Mouse (Mus musculus): ENCODE results near the gene Ctps. TPM values are rescaled to one million over a fixed set of nuclear protein-coding genes. Genes with fewer than 3 reads are reported as not detected.

Gene Ctps
- polyA plus RNA-seq (2016; fragmentation: Nextera tagmentation; extraction: Ambion mirVana): 110 and 112 TPM in 2 replicates

DNA sequence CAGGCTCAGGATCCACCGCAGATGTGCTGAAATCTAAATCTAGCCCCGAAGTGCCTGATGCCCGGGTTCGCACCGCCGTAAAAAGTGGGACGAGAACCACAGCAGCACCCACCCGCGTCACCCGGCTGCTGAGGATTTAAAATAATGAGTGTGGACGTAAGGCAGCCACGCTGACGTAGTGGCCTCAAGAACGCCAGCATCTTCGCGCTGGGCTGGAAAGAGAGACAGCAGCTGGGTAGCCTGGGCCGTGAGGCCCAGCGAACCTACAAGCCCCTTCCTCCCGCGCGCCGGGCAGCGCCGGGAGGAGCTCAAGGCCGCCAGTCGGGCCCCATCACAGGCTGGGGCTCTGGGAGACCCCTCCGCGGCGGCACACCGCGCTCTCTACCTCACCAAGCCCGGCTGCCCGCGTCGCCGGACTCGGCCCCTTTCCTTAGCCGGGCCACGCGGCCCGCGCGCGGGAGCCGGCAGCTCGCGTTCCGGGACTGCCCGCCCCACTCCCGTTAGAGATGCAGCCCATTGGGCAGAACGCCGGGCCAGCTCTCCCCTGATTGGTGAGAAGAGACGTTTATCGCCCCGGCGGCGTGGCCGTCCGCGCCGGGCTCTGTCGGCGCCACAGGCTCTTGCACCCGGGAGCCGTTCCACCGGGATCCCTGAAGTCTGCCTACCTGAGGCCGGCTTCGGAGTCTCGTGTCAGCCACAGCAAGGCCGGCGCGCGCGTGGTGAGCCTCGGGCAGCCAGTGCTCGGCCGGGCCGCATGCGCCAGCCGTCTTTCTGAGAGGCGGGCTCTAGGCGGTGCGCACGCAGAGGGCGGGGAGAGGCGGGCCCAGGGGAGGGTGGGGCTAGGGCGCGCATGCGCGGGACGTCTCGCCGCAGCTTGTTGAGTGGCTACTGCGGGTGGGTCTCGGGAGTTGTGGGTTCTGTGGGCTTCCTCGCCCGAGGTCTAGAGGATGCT is at the start of gene Ctps:
Gene Ctps (minus strand): TSS at position 791 of the 952 bp plus-strand sequence.
- peaks cover 11% of the 10 kb centered on the region for H3K36me3 ChIP-seq
- peak within 1 kb of the TSS; percentile 91 for H3K27ac ChIP-seq
- no peaks in the 10 kb centered on the region for H3K9me3 ChIP-seq
- peaks cover 29% of the 10 kb centered on the region for H3K4me1 ChIP-seq (replicated peaks)
- H3K9ac ChIP-seq (replicated peaks): peak within 1 kb of the TSS; percentile 84
- under 1% methylated on average over 96 of the region's 97 CpGs for WGBS
- no peaks in the 10 kb centered on the region for H3K27me3 ChIP-seq
- ATAC-seq (ENCODE audit: insufficient number of reproducible peaks, insufficient read depth, low FRiP score, low TSS enrichment, low read depth): peak; percentile 95
- H3K4me2 ChIP-seq: peak within 1 kb of the TSS; percentile 74
- H3K4me3 ChIP-seq (replicated peaks): peak within 1 kb of the TSS; percentile 74

DNA sequence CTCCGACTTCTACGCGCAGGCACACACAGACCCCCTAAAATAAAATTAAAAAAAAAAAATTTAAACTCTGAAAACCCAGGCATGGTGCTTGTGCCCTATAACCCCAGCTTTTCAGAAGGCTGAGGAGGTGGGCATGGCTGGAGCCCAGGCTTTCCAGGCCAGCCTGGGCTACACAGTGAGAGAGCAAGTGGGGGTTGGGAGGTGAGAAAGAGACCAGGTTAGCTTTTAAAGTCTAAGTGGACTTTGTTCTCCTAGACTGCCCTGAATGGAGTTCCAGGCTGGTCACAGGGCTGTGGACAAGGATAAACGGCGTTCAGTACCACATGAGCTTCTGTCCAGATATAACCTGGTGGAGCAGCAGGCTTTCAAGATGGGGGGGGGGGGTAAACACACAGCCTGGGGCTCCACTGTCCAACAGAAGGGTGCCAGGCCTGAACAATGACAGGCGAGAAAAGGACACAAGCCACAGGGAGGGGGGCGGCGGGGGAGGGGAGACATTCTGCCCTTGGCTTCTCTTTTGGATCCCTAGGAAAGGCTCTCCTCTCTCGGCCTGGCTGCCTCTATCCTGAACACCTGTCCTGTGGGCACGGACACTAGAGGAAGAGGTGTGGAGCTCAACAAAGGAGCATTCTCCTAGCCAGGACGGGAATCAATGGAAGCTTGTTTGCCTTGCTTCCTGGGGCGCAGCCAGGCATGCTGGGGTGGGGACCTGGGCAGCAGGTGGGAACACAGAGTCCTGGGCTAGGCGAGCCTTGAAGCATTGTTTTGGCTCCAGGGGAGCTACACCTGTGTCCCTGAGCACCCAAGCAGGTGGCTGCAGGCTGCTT is 46.3 kb upstream of the Ctps start:
- Histone ChIP-seq H3K9ac (replicated peaks) (no peak overlapping the region), H3K9me3 (no peaks in the 10 kb centered on the region), H3K4me2 (no peak overlapping the region), H3K36me3 (no peaks in the 10 kb centered on the region), H3K27ac (no peak overlapping the region), H3K4me1 (replicated peaks) (peaks cover 12% of the 10 kb centered on the region; the same call in 1 of the 2 replicates), H3K27me3 (no peaks in the 10 kb centered on the region), H3K4me3 (replicated peaks) (no peak overlapping the region)
- WGBS: 68% methylated on average over 13 of the region's 13 CpGs
- ATAC-seq (ENCODE audit: insufficient number of reproducible peaks, insufficient read depth, low FRiP score, low TSS enrichment, low read depth): no peak

DNA sequence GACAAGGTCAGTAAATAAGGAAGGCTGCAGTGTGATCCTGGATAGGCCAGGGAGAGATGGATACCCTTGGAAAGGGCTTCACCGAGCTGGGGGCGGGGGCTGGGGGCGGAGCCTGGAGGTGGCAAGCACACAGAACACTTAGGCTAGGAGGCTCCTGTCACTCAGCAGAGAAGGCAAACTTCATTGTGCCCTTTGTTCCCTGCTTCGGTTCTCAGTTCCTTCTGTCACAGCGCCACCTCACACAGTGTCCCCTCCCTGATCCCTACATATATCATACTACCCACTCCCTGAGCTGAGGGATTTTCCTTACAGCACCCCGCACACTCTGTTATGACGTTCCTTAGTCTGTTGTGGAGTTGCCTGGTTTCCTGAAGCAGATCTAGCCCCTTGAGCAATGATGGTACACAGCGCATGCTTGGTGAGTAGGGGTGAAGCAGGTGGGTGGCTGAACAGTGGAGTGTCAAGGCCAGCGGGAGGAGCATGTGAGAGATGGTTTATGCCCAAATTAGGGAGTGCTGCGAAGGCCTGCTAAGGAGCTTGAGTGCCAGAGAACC is 45.5 kb upstream of the Ctps start:
- H3K4me3 ChIP-seq (replicated peaks): no peak overlapping the region
- no peak overlapping the region for H3K27ac ChIP-seq
- H3K27me3 ChIP-seq: no peaks in the 10 kb centered on the region
- no peaks in the 10 kb centered on the region for H3K36me3 ChIP-seq
- no peak overlapping the region for H3K4me2 ChIP-seq
- H3K9me3 ChIP-seq: no peaks in the 10 kb centered on the region
- H3K9ac ChIP-seq (replicated peaks): no peak overlapping the region
- WGBS: 36% methylated on average over 10 of the region's 10 CpGs
- peaks cover 12% of the 10 kb centered on the region; the same call in 1 of the 2 replicates for H3K4me1 ChIP-seq (replicated peaks)
- ATAC-seq (ENCODE audit: insufficient number of reproducible peaks, insufficient read depth, low FRiP score, low TSS enrichment, low read depth): peak; percentile 38; the same call in 1 of the 2 replicates

- no peak for ATAC-seq (ENCODE audit: insufficient number of reproducible peaks, insufficient read depth, low FRiP score, low TSS enrichment, low read depth)
- 81% methylated on average over 9 of the region's 9 CpGs for WGBS
- peaks cover 12% of the 10 kb centered on the region; the same call in 1 of the 2 replicates for H3K4me1 ChIP-seq (replicated peaks)
Observed at GRCm38 (mm10) chr4:120614644-120615043, 44.6 kb upstream of the Ctps start.

DNA sequence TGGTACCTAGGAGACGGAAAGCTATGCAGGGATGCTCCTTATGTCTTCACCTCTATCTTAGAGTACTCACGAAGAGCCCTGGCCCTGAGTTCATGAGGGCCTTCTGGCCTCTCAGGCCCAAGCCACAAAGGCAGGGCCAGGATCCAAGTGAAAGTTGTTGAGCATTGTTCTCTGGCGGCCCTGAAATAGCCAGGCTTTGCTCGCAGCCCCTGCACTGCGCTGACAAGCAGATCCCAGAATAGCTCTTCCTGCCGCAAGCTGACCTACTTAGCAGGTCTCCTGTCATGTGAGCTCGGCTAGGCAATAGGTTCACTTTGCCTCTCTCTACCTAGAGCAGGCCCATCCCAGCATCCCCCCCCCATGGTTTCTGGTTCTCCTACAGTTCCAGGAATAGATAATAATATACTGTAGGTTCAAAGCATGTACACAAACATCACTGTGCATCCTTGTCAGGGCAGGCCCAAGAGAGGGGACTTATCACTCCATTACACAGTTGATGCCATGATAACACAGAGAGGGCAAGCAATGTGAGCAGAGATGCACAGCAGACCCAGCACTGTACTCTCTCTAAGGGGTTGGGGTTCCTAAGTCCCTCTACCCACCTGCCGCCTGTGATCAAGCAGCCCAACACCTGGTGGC is 43.7 kb upstream of the Ctps start:
- no peak overlapping the region for H3K27ac ChIP-seq
- no peaks in the 10 kb centered on the region for H3K9me3 ChIP-seq
- peaks cover 12% of the 10 kb centered on the region; the same call in 1 of the 2 replicates for H3K4me1 ChIP-seq (replicated peaks)
- no peak overlapping the region for H3K4me2 ChIP-seq
- 78% methylated on average over 8 of the region's 8 CpGs for WGBS
- H3K9ac ChIP-seq (replicated peaks): no peak overlapping the region
- H3K4me3 ChIP-seq (replicated peaks): no peak overlapping the region
- H3K36me3 ChIP-seq: no peaks in the 10 kb centered on the region
- no peak for ATAC-seq (ENCODE audit: insufficient number of reproducible peaks, insufficient read depth, low FRiP score, low TSS enrichment, low read depth)
- no peaks in the 10 kb centered on the region for H3K27me3 ChIP-seq

More at GRCm38 (mm10) chr4:120614644-120615043, 44.6 kb upstream of the Ctps start:
- no peak overlapping the region for H3K4me2 ChIP-seq
- no peak overlapping the region for H3K4me3 ChIP-seq (replicated peaks)
- no peak overlapping the region for H3K27ac ChIP-seq
- no peaks in the 10 kb centered on the region for H3K9me3 ChIP-seq
- H3K27me3 ChIP-seq: no peaks in the 10 kb centered on the region
- no peaks in the 10 kb centered on the region for H3K36me3 ChIP-seq
- no peak overlapping the region for H3K9ac ChIP-seq (replicated peaks)

DNA sequence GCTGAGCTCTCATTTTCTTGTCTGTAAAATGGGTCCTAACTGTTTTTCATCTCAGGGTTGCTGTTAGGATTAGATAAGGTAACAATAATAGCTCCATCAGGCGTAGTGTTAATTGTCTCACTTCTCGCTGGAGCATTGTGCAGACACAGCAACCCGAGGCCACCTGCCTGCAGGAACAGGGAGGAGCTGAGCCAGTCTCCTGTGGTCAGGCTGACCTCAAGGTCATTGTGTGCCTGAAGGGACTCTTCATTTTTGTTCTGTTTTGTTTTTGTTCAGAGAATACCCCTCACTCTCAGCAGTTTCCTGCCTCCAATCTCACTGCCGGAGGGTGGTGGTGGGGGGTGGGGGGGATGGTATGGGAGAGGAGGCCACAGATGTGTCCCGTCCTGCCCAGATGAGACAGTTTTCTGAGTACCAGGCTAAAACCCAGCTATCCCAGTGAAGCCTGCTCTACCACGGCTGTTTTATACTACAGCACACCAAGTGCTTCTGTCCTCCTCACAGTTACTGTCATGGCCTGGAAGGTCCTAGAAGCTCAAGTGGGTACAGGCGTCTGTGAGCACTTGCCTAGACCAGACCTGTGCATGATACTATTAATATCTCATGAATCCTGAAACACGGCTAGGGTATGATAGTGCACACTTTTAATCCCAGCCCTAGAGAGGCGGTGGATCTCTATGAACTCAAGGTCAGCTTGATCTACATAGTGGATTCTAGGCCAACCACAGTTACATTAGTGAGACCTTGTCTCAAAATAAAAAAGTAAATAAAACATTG is 42.4 kb upstream of the Ctps start:
- no peak overlapping the region for H3K4me2 ChIP-seq
- ATAC-seq (ENCODE audit: insufficient number of reproducible peaks, insufficient read depth, low FRiP score, low TSS enrichment, low read depth): no peak
- WGBS: 33% methylated on average over 9 of the region's 9 CpGs
- H3K9me3 ChIP-seq: no peaks in the 10 kb centered on the region; the same call in 1 of the 2 replicates
- no peak overlapping the region for H3K27ac ChIP-seq
- no peaks in the 10 kb centered on the region for H3K27me3 ChIP-seq
- peaks cover 12% of the 10 kb centered on the region; the same call in 1 of the 2 replicates for H3K4me1 ChIP-seq (replicated peaks)
- H3K9ac ChIP-seq (replicated peaks): no peak overlapping the region
- H3K4me3 ChIP-seq (replicated peaks): no peak overlapping the region
- H3K36me3 ChIP-seq: no peaks in the 10 kb centered on the region

- 0 out of 2 replicates have a peak, but pooled peaks cover 7% of the 10 kb centered on the region for H3K4me1 ChIP-seq (replicated peaks)
- no peak overlapping the region for H3K4me3 ChIP-seq (replicated peaks)
- H3K9me3 ChIP-seq: no peaks in the 10 kb centered on the region; the same call in 1 of the 2 replicates
- no peaks in the 10 kb centered on the region for H3K27me3 ChIP-seq
- no peak for ATAC-seq (ENCODE audit: insufficient number of reproducible peaks, insufficient read depth, low FRiP score, low TSS enrichment, low read depth)
- H3K27ac ChIP-seq: no peak overlapping the region
- H3K9ac ChIP-seq (replicated peaks): no peak overlapping the region
- no peaks in the 10 kb centered on the region for H3K36me3 ChIP-seq
- no peak overlapping the region for H3K4me2 ChIP-seq
- WGBS: 92% methylated on average over 3 of the region's 3 CpGs
Observed at GRCm38 (mm10) chr4:120611005-120611404, 40.9 kb upstream of the Ctps start.

- H3K4me3 ChIP-seq (replicated peaks): no peak overlapping the region
- no peak overlapping the region for H3K4me2 ChIP-seq
- H3K27me3 ChIP-seq: no peaks in the 10 kb centered on the region
- no peaks in the 10 kb centered on the region; the same call in 1 of the 2 replicates for H3K9me3 ChIP-seq
- ATAC-seq (ENCODE audit: insufficient number of reproducible peaks, insufficient read depth, low FRiP score, low TSS enrichment, low read depth): no peak
- H3K27ac ChIP-seq: no peak overlapping the region
- H3K9ac ChIP-seq (replicated peaks): no peak overlapping the region
- H3K36me3 ChIP-seq: no peaks in the 10 kb centered on the region
- 53% methylated on average over 3 of the region's 3 CpGs for WGBS
- 0 out of 2 replicates have a peak, but pooled peaks cover 8% of the 10 kb centered on the region for H3K4me1 ChIP-seq (replicated peaks)
Observed at GRCm38 (mm10) chr4:120606941-120607340, 36.9 kb upstream of the Ctps start.

GRCm38 (mm10) chr4:120602669-120603068 is 32.6 kb upstream of the Ctps start:
- Histone ChIP-seq H3K36me3 (no peaks in the 10 kb centered on the region), H3K9ac (replicated peaks) (no peak overlapping the region), H3K27ac (no peak overlapping the region), H3K4me3 (replicated peaks) (no peak overlapping the region), H3K27me3 (no peaks in the 10 kb centered on the region), H3K9me3 (no peaks in the 10 kb centered on the region), H3K4me2 (no peak overlapping the region), H3K4me1 (replicated peaks) (peaks cover 8% of the 10 kb centered on the region; the same call in 1 of the 2 replicates)
- ATAC-seq (ENCODE audit: insufficient number of reproducible peaks, insufficient read depth, low FRiP score, low TSS enrichment, low read depth): no peak
- WGBS: 75% methylated on average over 3 of the region's 3 CpGs

GRCm38 (mm10) chr4:120601774-120602173 is 31.7 kb upstream of the Ctps start:
- Histone ChIP-seq H3K36me3 (no peaks in the 10 kb centered on the region), H3K4me3 (replicated peaks) (no peak overlapping the region), H3K27ac (no peak overlapping the region), H3K9ac (replicated peaks) (no peak overlapping the region), H3K4me2 (no peak overlapping the region), H3K27me3 (no peaks in the 10 kb centered on the region), H3K9me3 (no peaks in the 10 kb centered on the region), H3K4me1 (replicated peaks) (peaks cover 8% of the 10 kb centered on the region; the same call in 1 of the 2 replicates)
- 80% methylated on average over 1 of the region's 1 CpGs for WGBS
- ATAC-seq (ENCODE audit: insufficient number of reproducible peaks, insufficient read depth, low FRiP score, low TSS enrichment, low read depth): no peak

All from limb, embryonic 12.5 days (tissue).